Mouse (Mus musculus) ES-E14 (cell line): ENCODE results near the gene Lrrc57.

ENCODE experiments used
- CHD2 ChIP-seq: IDR thresholded peaks from 2 replicates; pipeline ENCODE4 v1.6.1; 2014; ENCODE audit warnings: mild to moderate bottlenecking, low read depth, low read length, inconsistent platforms
- HCFC1 ChIP-seq: IDR thresholded peaks from 2 replicates; pipeline ENCODE4 v1.6.1; 2012; ENCODE audit warnings: low read length, inconsistent platforms, borderline replicate concordance; ENCODE audit not compliant: insufficient read depth
- MAFK ChIP-seq: IDR thresholded peaks from 2 replicates; pipeline ENCODE4 v1.6.1; 2014; ENCODE audit warnings: mild to moderate bottlenecking, low read depth, low read length, inconsistent platforms; ENCODE audit not compliant: insufficient read depth
- ZC3H11A ChIP-seq: IDR thresholded peaks from 2 replicates; pipeline ENCODE4 v1.6.1; 2012; ENCODE audit warnings: low read depth, mild to moderate bottlenecking, inconsistent platforms, low read length, borderline replicate concordance
- ZNF384 ChIP-seq: IDR thresholded peaks from 2 replicates; pipeline ENCODE4 v1.6.1; 2012; ENCODE audit warnings: low read depth, low read length, inconsistent platforms

DNA sequence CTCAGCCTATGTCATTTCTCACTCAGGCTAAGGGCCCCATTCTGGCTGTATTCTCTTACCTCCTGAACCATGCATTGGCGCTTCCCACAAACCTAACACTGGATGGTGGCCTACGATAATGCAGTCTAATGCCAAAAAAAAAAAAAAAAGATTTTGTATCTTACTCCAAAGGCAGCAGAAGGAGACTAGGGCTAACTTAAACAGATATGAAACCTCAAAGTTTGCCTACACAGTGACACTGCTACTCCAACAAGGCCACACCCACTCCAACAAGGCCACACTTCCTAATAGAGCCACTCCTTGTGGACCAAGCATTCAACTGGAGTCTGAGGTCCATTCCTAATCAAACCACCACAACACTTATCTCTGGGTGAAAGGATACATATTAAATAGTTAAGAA lies 47.4 kb upstream of the Lrrc57 start:
- TF ChIP-seq ZC3H11A = no peak
- TF ChIP-seq HCFC1 = no peak
- no peak for TF ChIP-seq CHD2
- no peak for TF ChIP-seq MAFK
- no peak for TF ChIP-seq ZNF384
